Mouse (Mus musculus): ENCODE data around the gene Arhgap24. TPM values are rescaled to one million over a fixed set of nuclear protein-coding genes. Genes with fewer than 3 reads are reported as not detected.

Arhgap24 gene
- polyA plus RNA-seq, 1 experiment from 2014 or later = 14.8 TPM

- Histone ChIP-seq H3K4me2 (ENCODE audit: low read length) (no peak overlapping the region), H3K9me3 (ENCODE audit: control insufficient read depth, low read length) (no peaks in the 10 kb centered on the region), H3K4me1 (replicated peaks; ENCODE audit: control insufficient read depth, insufficient read depth, low read length) (peaks cover 3% of the 10 kb centered on the region; the same call in 1 of the 2 replicates), H3K27ac (ENCODE audit: low read depth) (no peak overlapping the region), H3K4me3 (ENCODE audit: low read depth, low read length) (no peak overlapping the region), H3K9ac (ENCODE audit: low read length) (no peak overlapping the region), H3K36me3 (ENCODE audit: control insufficient read depth, insufficient read depth, low read length) (no peaks in the 10 kb centered on the region), H3K27me3 (replicated peaks; ENCODE audit: control insufficient read depth, insufficient read depth, low read length) (no peaks in the 10 kb centered on the region)
- ATAC-seq (replicated peaks; ENCODE audit: low FRiP score, low TSS enrichment, low read depth) (no peak), DNase-seq (ENCODE audit: low spot score) (no peak)
- WGBS = 29% methylated on average over 2 of the region's 2 CpGs
Measured at GRCm38 (mm10) chr5:102455247-102455646, 25.9 kb upstream of the Arhgap24 start.

DNA sequence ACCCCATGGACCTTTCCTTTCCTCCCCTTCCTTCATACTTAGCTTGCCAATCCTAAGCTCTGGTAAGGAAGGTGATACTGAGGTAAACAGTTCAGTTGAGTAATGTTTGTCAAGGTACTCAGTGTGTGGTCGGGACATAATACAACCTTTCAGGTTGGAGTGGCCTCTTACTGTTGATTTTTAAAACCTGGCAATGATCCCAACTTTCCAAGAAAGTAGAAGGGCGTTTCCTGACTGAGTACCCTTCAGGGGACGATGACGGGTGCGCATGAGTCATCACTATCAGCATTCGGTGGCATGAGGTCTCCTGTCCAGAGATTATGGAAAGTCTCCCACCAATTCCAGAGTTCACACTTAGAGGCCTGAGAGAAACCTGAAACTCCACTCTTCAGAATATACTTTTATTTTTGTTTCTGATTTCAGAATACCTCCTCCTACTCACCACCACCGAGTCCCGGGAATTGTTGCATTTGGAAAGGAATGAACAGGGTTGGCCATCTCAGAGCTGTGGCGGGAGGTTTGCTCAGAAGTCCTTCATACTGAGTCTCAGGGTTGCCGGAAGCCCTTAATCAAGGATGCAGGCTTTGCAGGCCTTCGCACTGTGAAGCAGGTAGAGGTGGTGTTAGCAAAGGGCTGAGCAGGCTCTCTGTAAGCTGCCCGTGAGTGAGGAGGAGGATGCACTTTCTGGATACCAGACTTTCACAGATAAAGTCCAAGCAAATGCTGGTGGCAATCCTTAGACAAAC, 20.6 kb upstream of the Arhgap24 start:
- no peak for ATAC-seq (replicated peaks; ENCODE audit: low FRiP score, low TSS enrichment, low read depth)
- WGBS = 70% methylated on average over 12 of the region's 12 CpGs
- Histone ChIP-seq H3K9ac (ENCODE audit: low read length) (no peak overlapping the region), H3K36me3 (ENCODE audit: control insufficient read depth, insufficient read depth, low read length) (no peaks in the 10 kb centered on the region), H3K27me3 (replicated peaks; ENCODE audit: control insufficient read depth, insufficient read depth, low read length) (no peaks in the 10 kb centered on the region), H3K9me3 (ENCODE audit: control insufficient read depth, low read length) (no peaks in the 10 kb centered on the region), H3K4me3 (ENCODE audit: low read depth, low read length) (no peak overlapping the region), H3K4me2 (ENCODE audit: low read length) (no peak overlapping the region), H3K27ac (ENCODE audit: low read depth) (no peak overlapping the region), H3K4me1 (replicated peaks; ENCODE audit: control insufficient read depth, insufficient read depth, low read length) (no peaks in the 10 kb centered on the region)
- DNase-seq (ENCODE audit: low spot score) = no peak

GRCm38 (mm10) chr5:102462948-102463347, 18.2 kb upstream of the Arhgap24 start:
- H3K9me3 ChIP-seq (ENCODE audit: control insufficient read depth, low read length) = no peaks in the 10 kb centered on the region
- no peak for DNase-seq (ENCODE audit: low spot score)
- H3K9ac ChIP-seq (ENCODE audit: low read length) = no peak overlapping the region
- ATAC-seq (replicated peaks; ENCODE audit: low FRiP score, low TSS enrichment, low read depth) = no peak
- H3K36me3 ChIP-seq (ENCODE audit: control insufficient read depth, insufficient read depth, low read length) = no peaks in the 10 kb centered on the region
- no peaks in the 10 kb centered on the region for H3K4me1 ChIP-seq (replicated peaks; ENCODE audit: control insufficient read depth, insufficient read depth, low read length)
- WGBS = 80% methylated on average over 3 of the region's 3 CpGs
- no peaks in the 10 kb centered on the region for H3K27me3 ChIP-seq (replicated peaks; ENCODE audit: control insufficient read depth, insufficient read depth, low read length)
- H3K4me2 ChIP-seq (ENCODE audit: low read length) = no peak overlapping the region
- H3K4me3 ChIP-seq (ENCODE audit: low read depth, low read length) = no peak overlapping the region
- H3K27ac ChIP-seq (ENCODE audit: low read depth) = no peak overlapping the region

DNA sequence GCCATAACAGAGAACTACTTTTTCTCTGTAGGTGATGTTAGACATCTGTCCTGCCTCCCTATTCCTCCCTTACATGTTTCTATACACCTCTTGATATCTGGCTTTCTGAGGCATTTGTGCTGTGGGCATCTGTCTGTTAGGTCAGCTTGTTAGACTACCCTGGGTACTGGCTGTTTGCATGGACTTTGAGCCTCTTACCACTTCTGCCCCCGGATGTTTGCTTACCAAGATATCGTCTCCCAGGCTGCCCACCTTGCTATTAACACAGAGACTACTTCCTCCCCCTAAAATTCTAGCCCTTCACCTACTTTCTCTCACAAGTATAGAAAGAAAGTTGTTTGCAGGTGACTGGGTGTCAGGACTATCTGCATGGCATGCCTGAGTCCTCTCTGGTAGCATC, 15.8 kb upstream of the Arhgap24 start:
- ATAC-seq (replicated peaks; ENCODE audit: low FRiP score, low TSS enrichment, low read depth) (no peak), DNase-seq (ENCODE audit: low spot score) (no peak)
- no peak overlapping the region for H3K4me2 ChIP-seq (ENCODE audit: low read length)
- H3K27me3 ChIP-seq (replicated peaks; ENCODE audit: control insufficient read depth, insufficient read depth, low read length) = no peaks in the 10 kb centered on the region
- H3K36me3 ChIP-seq (ENCODE audit: control insufficient read depth, insufficient read depth, low read length) = no peaks in the 10 kb centered on the region
- H3K27ac ChIP-seq (ENCODE audit: low read depth) = no peak overlapping the region
- H3K4me1 ChIP-seq (replicated peaks; ENCODE audit: control insufficient read depth, insufficient read depth, low read length) = no peaks in the 10 kb centered on the region
- no peaks in the 10 kb centered on the region for H3K9me3 ChIP-seq (ENCODE audit: control insufficient read depth, low read length)
- H3K4me3 ChIP-seq (ENCODE audit: low read depth, low read length) = no peak overlapping the region
- H3K9ac ChIP-seq (ENCODE audit: low read length) = no peak overlapping the region
- WGBS = 75% methylated on average over 2 of the region's 2 CpGs

DNA sequence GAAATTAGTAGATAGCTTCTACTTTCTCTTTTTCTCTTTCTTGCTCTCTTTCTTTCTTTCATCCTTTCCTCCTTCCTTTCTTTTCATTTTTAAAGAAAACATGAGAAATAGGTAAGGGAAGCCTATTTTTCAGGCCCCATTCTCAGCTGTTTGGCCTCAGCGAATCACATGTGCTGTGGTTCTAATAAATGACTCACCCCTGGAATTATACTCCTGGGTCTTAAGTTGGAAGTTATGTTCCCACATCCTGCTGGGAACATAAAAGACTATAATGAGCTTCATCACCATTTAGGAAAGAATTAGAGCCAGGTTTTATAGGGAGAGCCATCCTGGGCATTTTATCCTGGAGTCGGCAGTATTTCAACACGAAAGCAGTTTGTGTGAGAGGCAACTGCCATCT, 12.9 kb upstream of the Arhgap24 start:
- DNase-seq (ENCODE audit: low spot score) (no peak), ATAC-seq (replicated peaks; ENCODE audit: low FRiP score, low TSS enrichment, low read depth) (no peak)
- Histone ChIP-seq H3K9ac (ENCODE audit: low read length) (no peak overlapping the region), H3K27me3 (replicated peaks; ENCODE audit: control insufficient read depth, insufficient read depth, low read length) (no peaks in the 10 kb centered on the region), H3K36me3 (ENCODE audit: control insufficient read depth, insufficient read depth, low read length) (no peaks in the 10 kb centered on the region), H3K4me2 (ENCODE audit: low read length) (no peak overlapping the region), H3K9me3 (ENCODE audit: control insufficient read depth, low read length) (no peaks in the 10 kb centered on the region), H3K4me1 (replicated peaks; ENCODE audit: control insufficient read depth, insufficient read depth, low read length) (no peaks in the 10 kb centered on the region), H3K4me3 (ENCODE audit: low read depth, low read length) (no peak overlapping the region), H3K27ac (ENCODE audit: low read depth) (no peak overlapping the region)
- 92% methylated on average over 3 of the region's 3 CpGs for WGBS

DNA sequence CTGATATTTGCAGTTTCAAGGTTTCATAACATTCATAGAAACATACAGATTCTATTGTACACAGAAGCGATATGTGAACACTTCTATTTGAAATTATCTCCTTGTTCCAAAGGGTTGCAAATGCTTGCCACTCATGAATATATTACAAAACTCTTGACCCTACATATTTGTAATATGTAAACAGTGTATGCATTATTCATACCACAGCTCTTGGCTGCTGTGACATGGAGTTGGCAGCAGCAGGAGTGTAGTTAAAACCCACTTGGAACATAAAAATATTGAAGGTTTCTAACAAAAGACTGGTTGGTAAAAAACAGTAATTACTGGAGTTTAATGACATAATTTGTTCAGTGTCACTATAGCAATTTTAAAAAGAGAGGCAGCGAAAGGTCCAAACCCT, 10.9 kb upstream of the Arhgap24 start:
- Histone ChIP-seq H3K4me2 (ENCODE audit: low read length) (no peak overlapping the region), H3K27ac (ENCODE audit: low read depth) (no peak overlapping the region), H3K4me3 (ENCODE audit: low read depth, low read length) (no peak overlapping the region), H3K9ac (ENCODE audit: low read length) (no peak overlapping the region), H3K36me3 (ENCODE audit: control insufficient read depth, insufficient read depth, low read length) (no peaks in the 10 kb centered on the region), H3K27me3 (replicated peaks; ENCODE audit: control insufficient read depth, insufficient read depth, low read length) (no peaks in the 10 kb centered on the region), H3K4me1 (replicated peaks; ENCODE audit: control insufficient read depth, insufficient read depth, low read length) (no peaks in the 10 kb centered on the region), H3K9me3 (ENCODE audit: control insufficient read depth, low read length) (no peaks in the 10 kb centered on the region)
- 89% methylated on average over 2 of the region's 2 CpGs for WGBS
- ATAC-seq (replicated peaks; ENCODE audit: low FRiP score, low TSS enrichment, low read depth) (no peak), DNase-seq (ENCODE audit: low spot score) (no peak)

DNA sequence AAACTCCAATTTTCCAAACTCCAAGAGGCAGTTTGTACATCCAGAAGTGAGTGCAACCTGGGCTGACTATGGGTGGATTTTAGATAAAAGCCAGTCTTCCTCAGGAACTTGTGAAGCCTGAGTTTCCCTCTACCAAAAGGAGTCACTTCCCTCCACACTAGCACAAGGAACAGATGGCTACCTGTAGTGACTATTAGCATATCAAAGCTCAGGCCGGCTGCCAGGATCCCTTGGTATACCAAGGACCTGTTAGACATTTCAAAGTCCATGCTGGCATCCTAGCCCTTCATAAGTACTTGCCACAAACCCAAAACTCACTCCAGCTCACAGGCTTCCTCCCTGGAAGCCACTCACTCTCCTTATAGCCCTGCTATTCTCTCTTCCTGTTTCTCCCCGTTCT, 3.1 kb upstream of the Arhgap24 start:
- DNase-seq (ENCODE audit: low spot score) (no peak), ATAC-seq (replicated peaks; ENCODE audit: low FRiP score, low TSS enrichment, low read depth) (no peak)
- 4% methylated on average over 2 of the region's 2 CpGs for WGBS

GRCm38 (mm10) chr5:102483285-102483975, 2.2 kb downstream of the Arhgap24 start:
- ATAC-seq (replicated peaks; ENCODE audit: low FRiP score, low TSS enrichment, low read depth) (no peak), DNase-seq (ENCODE audit: low spot score) (no peak)
- Histone ChIP-seq H3K27me3 (replicated peaks; ENCODE audit: control insufficient read depth, insufficient read depth, low read length) (no peaks in the 10 kb centered on the region), H3K4me2 (ENCODE audit: low read length) (peak overlapping the region; percentile 83), H3K9me3 (ENCODE audit: control insufficient read depth, low read length) (no peaks in the 10 kb centered on the region), H3K4me3 (ENCODE audit: low read depth, low read length) (no peak overlapping the region), H3K4me1 (replicated peaks; ENCODE audit: control insufficient read depth, insufficient read depth, low read length) (peaks cover 9% of the 10 kb centered on the region), H3K9ac (ENCODE audit: low read length) (no peak overlapping the region), H3K27ac (ENCODE audit: low read depth) (no peak overlapping the region), H3K36me3 (ENCODE audit: control insufficient read depth, insufficient read depth, low read length) (no peaks in the 10 kb centered on the region)
- WGBS = 29% methylated on average over 10 of the region's 10 CpGs

More for the DNA sequence above, 3.1 kb upstream of the Arhgap24 start:
- no peaks in the 10 kb centered on the region for H3K27me3 ChIP-seq (replicated peaks; ENCODE audit: control insufficient read depth, insufficient read depth, low read length)
- H3K4me3 ChIP-seq (ENCODE audit: low read depth, low read length) = no peak overlapping the region
- no peak overlapping the region for H3K4me2 ChIP-seq (ENCODE audit: low read length)
- H3K9ac ChIP-seq (ENCODE audit: low read length) = no peak overlapping the region
- peaks cover 9% of the 10 kb centered on the region for H3K4me1 ChIP-seq (replicated peaks; ENCODE audit: control insufficient read depth, insufficient read depth, low read length)
- no peaks in the 10 kb centered on the region for H3K9me3 ChIP-seq (ENCODE audit: control insufficient read depth, low read length)
- no peak overlapping the region for H3K27ac ChIP-seq (ENCODE audit: low read depth)
- no peaks in the 10 kb centered on the region for H3K36me3 ChIP-seq (ENCODE audit: control insufficient read depth, insufficient read depth, low read length)

DNA sequence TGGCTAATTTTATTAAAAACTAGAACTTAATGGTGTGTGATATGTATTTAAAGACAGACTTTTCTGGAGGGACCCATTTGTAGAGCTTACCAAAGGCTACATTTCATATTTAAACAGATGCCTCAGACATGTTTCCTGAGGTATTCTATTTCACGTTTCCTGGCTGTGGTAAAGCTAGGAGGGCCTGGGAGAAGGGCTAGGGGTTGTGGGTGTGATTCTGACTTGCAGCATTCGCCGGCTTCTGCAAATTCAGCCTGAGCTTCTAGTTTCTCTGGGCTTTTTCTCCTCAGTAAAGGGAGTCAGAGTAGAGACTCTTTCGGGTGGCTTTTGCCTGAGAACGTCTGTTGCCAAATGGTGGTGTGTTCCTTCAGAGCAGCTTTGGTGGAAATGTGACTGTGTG, 10.4 kb downstream of the Arhgap24 start:
- DNase-seq (ENCODE audit: low spot score) (no peak), ATAC-seq (replicated peaks; ENCODE audit: low FRiP score, low TSS enrichment, low read depth) (no peak)
- no peak overlapping the region for H3K9ac ChIP-seq (ENCODE audit: low read length)
- no peak overlapping the region for H3K27ac ChIP-seq (ENCODE audit: low read depth)
- WGBS = 76% methylated on average over 5 of the region's 5 CpGs
- H3K27me3 ChIP-seq (replicated peaks; ENCODE audit: control insufficient read depth, insufficient read depth, low read length) = no peaks in the 10 kb centered on the region
- H3K4me1 ChIP-seq (replicated peaks; ENCODE audit: control insufficient read depth, insufficient read depth, low read length) = no peaks in the 10 kb centered on the region
- H3K4me2 ChIP-seq (ENCODE audit: low read length) = no peak overlapping the region
- no peaks in the 10 kb centered on the region for H3K9me3 ChIP-seq (ENCODE audit: control insufficient read depth, low read length)
- H3K4me3 ChIP-seq (ENCODE audit: low read depth, low read length) = no peak overlapping the region
- no peaks in the 10 kb centered on the region for H3K36me3 ChIP-seq (ENCODE audit: control insufficient read depth, insufficient read depth, low read length)
